Mouse (Mus musculus) thymus, postnatal 10 days (tissue): ENCODE data around the gene Gm3839.
"Not testable (repeated sequence)": the region's sequence is repeated elsewhere in the genome, so short reads cannot be mapped to it uniquely, and the experiment has no call there.

Experiments used
- DNase-seq, 2 experiments: peaks; one replicate each; pipeline ENCODE4 v3.0.0; 2021; ENCODE audit warnings: low spot score in 2 of 2

The Gm3839 gene

DNA sequence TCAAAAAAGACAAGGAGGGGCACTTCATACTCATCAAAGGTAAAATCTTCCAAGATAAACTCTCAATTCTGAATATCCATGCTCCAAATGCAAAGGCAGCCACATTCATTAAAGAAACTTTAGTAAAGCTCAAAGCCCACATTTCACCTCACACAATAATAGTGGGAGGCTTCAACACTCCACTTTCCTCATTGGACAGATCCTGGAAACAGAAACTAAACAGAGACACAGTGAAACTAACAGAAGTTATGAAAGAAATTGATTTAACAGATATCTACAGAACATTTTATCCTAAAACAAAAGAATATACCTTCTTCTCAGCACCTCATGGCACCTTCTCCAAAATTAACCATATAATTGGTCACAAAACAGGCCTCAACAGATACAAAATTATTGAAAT lies at the start of gene Gm3839:
Gene Gm3839, minus strand, starts transcription at position 101 of the 400 bp plus-strand sequence.
- DNase-seq: not testable (repeated sequence)

DNA sequence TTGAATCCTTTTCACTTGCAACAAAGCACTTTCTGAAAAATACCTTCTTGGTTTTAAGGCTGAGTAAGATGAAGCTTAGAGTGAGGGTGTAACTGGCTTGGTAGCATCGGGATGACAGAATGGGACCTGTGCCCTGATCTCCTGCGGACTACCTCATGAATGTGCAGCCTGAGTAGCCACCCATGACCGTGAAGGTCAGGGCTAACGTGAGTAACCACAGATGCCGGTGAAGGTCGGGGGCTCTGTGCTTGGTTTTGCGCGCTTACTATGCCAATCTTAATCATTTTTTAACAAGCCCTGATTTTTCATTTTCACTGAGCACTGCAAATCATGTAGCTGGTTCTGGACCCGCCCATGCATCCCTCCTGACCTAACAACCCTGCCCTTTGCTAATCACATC lies 49.1 kb upstream of the Gm3839 start:
- DNase-seq: no peak

DNA sequence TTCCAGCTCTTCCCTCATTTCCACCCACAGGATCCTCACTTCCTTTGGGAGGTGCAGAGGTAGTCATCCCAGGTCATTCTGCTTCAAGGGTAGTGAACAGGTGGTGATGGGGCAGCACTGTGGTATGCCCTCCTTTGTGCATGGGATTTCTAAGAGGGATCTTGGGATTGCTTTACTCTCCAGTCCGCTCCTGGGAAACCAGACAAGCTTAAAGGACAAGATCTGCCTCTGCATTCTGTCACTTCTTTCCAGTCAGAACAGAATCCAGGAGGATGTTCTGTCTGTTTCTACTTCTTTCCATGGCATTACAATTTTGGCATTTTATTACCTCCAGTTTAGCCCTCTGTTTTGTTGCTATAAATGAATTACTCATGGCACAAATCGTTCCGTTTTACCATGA lies 21.3 kb upstream of the Gm3839 start:
- DNase-seq: no peak

DNA sequence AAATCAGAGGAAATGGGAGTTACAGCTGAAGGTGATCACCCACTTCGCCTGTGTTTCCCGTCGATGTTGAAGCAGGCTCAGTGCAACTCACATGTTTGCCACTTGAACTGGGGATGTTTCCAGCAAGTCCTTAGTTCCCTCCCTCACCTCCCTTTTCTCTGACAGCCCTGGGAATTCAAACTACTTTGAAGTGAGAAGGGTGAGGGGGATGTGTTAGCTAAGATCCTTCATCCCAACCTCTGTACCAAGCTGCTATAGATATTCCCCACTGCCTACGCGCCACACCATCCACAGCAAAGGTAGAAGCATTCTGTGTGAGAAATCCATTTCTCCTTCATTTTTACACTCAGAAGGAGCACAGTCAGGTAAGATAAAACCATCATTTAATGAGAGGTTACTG lies 18.7 kb upstream of the Gm3839 start:
- DNase-seq: no peak

DNA sequence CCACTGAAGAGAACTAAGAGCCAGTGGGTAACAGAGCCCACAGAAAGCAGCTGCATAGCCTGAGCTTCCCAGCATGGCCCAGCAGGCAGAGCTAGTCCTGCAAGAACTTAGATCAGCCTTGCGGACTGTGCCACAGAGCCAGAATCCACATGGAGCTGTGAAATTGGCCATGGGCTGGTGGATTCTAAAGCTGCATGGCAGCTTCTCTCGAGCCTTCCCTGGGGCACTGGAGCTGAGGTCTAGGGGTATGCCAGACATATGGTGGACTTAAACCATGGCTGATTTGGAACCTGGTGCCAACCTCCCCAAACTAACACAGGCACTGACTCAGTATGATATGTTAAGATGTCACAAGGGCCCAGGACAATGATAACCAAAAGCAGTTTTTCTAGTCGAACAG lies 10.4 kb downstream of the Gm3839 start:
- no peak for DNase-seq

DNA sequence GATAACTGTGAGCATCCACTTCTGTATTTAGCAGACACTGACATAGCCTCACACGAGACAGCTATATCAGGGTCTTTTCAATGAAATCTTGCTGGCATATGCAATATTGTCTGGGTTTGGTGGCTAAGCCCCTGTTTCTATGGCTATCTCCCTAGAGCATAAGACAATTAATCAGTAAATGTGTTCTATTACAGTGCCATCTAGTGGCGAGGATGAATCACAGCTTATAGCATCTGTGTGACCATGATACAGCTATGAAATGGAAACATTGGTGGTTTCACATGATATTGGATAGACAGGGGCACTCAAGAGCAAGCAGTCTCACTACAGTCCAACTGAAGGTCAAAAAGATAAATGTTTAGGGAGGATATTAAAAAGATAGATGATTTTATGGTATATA lies 26.5 kb downstream of the Gm3839 start:
- DNase-seq: no peak

DNA sequence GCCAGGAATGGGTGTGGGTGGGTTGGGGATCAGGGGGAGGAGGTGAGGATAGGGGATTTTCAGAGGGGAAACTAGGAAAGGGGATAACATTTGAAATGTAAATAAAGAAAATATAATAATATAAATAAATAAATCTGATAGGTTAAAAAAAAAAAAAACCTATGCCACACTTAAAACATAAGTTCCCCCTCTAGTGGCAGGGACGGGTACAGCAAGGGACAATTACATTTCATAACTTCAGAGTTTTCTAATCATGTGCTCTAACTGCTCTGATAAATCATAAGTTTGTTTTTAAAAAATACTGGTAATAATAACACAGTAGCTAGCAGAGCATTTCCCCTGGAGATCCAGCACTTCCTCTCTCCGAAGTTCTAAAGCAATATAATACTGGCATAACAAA lies 49.4 kb downstream of the Gm3839 start:
- DNase-seq: no peak

DNA sequence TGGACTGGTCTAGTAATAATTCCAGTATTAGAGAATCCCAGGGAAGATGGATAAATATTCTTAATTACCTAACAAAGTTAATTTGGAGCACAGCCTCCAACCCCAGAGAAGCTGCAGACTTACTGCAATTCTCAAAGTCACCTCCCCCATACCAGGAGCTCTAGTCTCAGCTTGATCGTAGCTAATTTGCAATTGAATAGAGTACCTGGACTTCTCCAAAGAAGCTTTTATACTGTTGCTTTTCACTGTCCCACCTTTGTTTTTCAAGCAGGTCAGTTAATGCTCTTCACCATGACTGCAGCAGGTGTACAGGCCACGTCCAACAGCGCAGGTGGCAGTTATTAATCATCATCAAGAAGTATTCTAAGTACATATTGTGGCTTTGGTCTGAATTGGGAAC lies 68.6 kb downstream of the Gm3839 start:
- DNase-seq: not testable (repeated sequence)

DNA sequence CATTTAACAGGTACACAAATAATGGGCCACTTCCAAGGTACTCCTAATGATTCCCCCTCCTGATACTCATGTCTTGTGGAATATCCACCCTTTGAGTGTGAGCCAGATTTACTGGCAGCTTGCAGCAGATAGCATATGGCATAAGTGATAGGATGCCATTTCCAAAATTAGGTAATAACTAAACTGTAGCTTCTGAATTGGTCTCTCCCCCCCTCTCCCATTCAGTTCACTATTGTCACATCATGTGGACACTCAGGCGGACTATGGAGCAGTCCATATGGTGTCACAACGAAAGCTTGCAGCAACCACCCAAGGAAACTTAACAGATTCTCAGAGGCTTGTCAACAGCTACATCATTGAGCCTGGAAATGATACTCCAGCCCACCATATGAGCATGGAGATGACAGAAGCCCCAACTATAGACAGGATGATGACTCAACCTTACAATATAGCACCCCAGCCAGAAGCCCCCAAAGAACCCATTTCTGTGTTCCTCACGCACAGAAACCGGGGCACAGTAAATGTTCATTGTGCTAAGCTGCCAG lies 99.3 kb downstream of the Gm3839 start:
- DNase-seq: no peak

DNA sequence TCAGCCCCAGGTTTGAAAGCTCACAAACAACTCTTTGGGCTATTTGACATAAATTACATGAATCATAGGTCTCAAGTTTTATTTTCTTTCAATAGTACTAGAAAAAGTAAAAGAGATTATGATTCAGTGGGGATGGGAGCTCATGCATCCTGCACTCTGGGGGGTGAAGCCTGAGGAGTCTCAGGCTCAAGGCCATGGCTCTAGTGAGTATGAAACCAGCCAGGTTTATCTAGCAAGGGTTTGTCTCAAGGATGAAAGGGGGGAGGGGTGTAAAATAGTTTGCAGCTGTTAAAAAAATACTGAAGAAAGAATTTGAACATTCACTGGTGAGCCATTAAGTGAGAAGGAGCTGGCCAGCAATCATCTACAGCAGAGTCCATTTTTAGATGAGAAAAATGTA lies 108.5 kb downstream of the Gm3839 start:
- no peak for DNase-seq

DNA sequence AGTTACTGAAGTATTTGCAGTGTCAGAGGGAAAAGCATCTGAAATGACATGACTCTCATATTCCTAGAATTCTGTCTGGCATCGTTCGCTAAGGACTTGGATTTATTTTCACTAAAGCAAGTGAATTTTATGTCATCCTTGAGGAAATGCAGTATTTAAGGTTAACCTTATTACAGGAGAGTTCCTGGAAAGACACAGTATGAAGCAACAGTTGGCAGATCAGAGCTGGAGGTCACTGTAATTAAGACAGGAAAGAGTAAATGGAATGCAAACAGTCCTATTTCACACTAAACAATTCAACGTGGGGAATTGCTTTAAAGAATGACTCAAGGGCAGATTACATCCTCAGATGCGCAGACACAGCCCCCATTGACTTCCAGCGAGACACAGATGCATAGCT lies 112.0 kb downstream of the Gm3839 start:
- no peak for DNase-seq

DNA sequence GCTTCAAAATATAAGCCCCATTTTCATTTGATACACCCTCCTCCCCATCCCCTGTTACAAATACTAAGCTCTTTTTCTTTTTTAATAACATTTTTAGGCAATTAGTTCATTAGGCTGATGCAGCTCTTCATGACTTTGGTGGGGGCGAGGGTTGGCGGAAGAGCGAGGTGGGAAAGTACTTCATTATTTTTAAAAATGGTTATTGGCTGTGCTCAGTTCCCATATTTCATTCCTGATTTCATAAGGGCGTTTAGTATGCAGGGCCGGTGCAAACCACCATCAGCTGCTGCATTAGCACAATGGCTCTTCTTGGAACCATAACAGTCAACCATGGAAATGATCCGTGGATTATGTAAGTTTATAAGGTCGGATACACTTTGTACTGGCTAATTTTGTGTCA lies 124.4 kb downstream of the Gm3839 start:
- DNase-seq: no peak
